Mouse (Mus musculus) testis, adult 2 months (tissue): ENCODE measurements at regions not wholly inside any gene's neighbourhood (a gene's known extent, or its start where the extent isn't known, plus 50 kb on each side); places are given as distances from the start of the nearest gene placed in this dataset.

ENCODE experiments used
- CTCF ChIP-seq: fragments of 200-500 bp; IDR thresholded peaks from 2 replicates; pipeline ENCODE4 v1.5.1; 2012; ENCODE audit warnings: low read depth, mild to moderate bottlenecking, inconsistent platforms, low read length, moderate library complexity; ENCODE audit not compliant: control insufficient read depth, insufficient read depth, insufficient replicate concordance
- POLR2A ChIP-seq: fragments of 200-500 bp; IDR thresholded peaks from 2 replicates; pipeline ENCODE4 v1.6.1; 2012; ENCODE audit warnings: low read depth, mild to moderate bottlenecking, inconsistent platforms, low read length, moderate library complexity; ENCODE audit not compliant: control insufficient read depth

DNA sequence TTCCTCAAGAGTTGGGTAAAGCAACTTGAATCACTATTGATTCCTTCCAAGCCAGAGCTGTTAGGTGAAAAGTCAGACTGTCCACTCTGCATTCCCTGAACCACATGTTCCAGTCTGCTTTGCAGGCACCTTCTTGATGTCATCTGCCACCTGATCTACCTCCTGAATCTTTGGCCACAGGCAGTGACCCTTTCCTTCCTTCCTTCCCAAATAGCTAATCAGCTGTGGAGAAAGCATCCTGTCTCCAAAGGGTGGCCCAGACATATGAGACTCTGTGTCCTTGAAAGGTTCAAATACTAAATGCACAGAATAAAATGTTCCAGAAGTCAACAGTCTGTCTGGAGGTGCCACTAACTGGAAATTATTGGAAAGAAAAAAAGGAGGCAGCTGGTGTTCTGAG is 107.6 kb upstream of the Pabpc6 start:
- TF ChIP-seq POLR2A, result no peak
- TF ChIP-seq CTCF, result no peak
